Mouse (Mus musculus) cerebellum, adult (tissue): ENCODE data around the gene Tfpi.
"Not testable (repeated sequence)": the region's sequence is repeated elsewhere in the genome, so short reads cannot be mapped to it uniquely, and the experiment has no call there.

ENCODE experiments used
- ATAC-seq: cut with Nextera tagmentation; 2 replicates; pipeline ENCODE4 v1.9.2; 2017; ENCODE audit warnings: mild to moderate bottlenecking, moderate library complexity, mixed read lengths; ENCODE audit not compliant: insufficient number of reproducible peaks, low FRiP score, low TSS enrichment

The Tfpi gene

GRCm38 (mm10) chr2:84396557-84396956 lies 80.0 kb downstream of the Tfpi start:
- no peak for ATAC-seq

GRCm38 (mm10) chr2:84393236-84393635 lies 83.3 kb downstream of the Tfpi start:
- ATAC-seq = no peak

- ATAC-seq = no peak
Measured at GRCm38 (mm10) chr2:84389075-84389474, 87.5 kb downstream of the Tfpi start.

- not testable (repeated sequence) for ATAC-seq
Measured at GRCm38 (mm10) chr2:84388537-84388936, 88.0 kb downstream of the Tfpi start.

- ATAC-seq = no peak
Measured at GRCm38 (mm10) chr2:84388023-84388416, 88.6 kb downstream of the Tfpi start.

GRCm38 (mm10) chr2:84387394-84388022 lies 89.1 kb downstream of the Tfpi start:
- no peak for ATAC-seq

- no peak for ATAC-seq
Measured at GRCm38 (mm10) chr2:84386563-84387393, 89.8 kb downstream of the Tfpi start.

GRCm38 (mm10) chr2:84384911-84385693 lies 91.5 kb downstream of the Tfpi start:
- ATAC-seq = no peak

GRCm38 (mm10) chr2:84383828-84384227 lies 92.7 kb downstream of the Tfpi start:
- ATAC-seq = no peak
